Mouse (Mus musculus): ENCODE data around the gene Sidt2. TPM values are rescaled to one million over a fixed set of nuclear protein-coding genes. Genes with fewer than 3 reads are reported as not detected.

The Sidt2 gene
- polyA plus RNA-seq, 1 experiment = 122 TPM

GRCm38 (mm10) chr9:45952890-45953289, 2.2 kb downstream of the Sidt2 start:
- TF ChIP-seq CTCF (IDR thresholded peaks at IDR 0.05; ENCODE audit: low read depth, low read length) = no peak
- no peak for TF ChIP-seq POLR2A (IDR thresholded peaks at IDR 0.05; ENCODE audit: borderline replicate concordance, low read depth, low read length)
- no peak overlapping the region for H3K27ac ChIP-seq (ENCODE audit: insufficient read depth, low read depth, low read length)
- peaks cover 11% of the 10 kb centered on the region for H3K4me1 ChIP-seq (ENCODE audit: control insufficient read depth, insufficient read depth, low read length)
- peak overlapping the region; percentile 66 for H3K4me3 ChIP-seq (ENCODE audit: insufficient read depth, low read length)

- no peak overlapping the region for H3K27ac ChIP-seq (ENCODE audit: insufficient read depth, low read depth, low read length)
- H3K4me3 ChIP-seq (ENCODE audit: insufficient read depth, low read length) = no peak overlapping the region
- TF ChIP-seq POLR2A (IDR thresholded peaks at IDR 0.05; ENCODE audit: borderline replicate concordance, low read depth, low read length) = no peak
- TF ChIP-seq CTCF (IDR thresholded peaks at IDR 0.05; ENCODE audit: low read depth, low read length) = no peak
- peaks cover 11% of the 10 kb centered on the region for H3K4me1 ChIP-seq (ENCODE audit: control insufficient read depth, insufficient read depth, low read length)
These were observed 3.0 kb downstream of the Sidt2 start for GRCm38 (mm10) chr9:45952057-45952456.

DNA sequence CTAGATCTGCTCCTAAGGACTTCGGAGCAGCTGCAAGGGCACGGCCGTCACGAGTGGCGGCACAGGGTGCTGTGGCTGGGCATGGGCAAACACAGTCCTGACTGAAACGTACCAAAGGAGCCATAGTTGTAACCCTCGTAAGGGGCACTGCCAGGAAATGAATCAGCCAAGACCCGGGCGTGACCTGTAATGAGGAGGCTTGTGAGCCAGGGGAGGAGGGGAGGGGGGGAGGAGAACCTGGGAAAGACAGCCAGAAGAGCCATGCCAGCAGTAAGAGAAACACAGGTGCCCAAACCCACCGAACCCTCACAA, 8.2 kb downstream of the Sidt2 start:
- Histone ChIP-seq H3K27ac (ENCODE audit: insufficient read depth, low read depth, low read length) (no peak overlapping the region), H3K4me1 (ENCODE audit: control insufficient read depth, insufficient read depth, low read length) (peaks cover 14% of the 10 kb centered on the region), H3K4me3 (ENCODE audit: insufficient read depth, low read length) (no peak overlapping the region)
- TF ChIP-seq CTCF (IDR thresholded peaks at IDR 0.05; ENCODE audit: low read depth, low read length) (no peak), POLR2A (IDR thresholded peaks at IDR 0.05; ENCODE audit: borderline replicate concordance, low read depth, low read length) (no peak)

GRCm38 (mm10) chr9:45946182-45946871, 8.7 kb downstream of the Sidt2 start:
- H3K4me1 ChIP-seq (ENCODE audit: control insufficient read depth, insufficient read depth, low read length) = peaks cover 14% of the 10 kb centered on the region
- TF ChIP-seq CTCF (IDR thresholded peaks at IDR 0.05; ENCODE audit: low read depth, low read length) (no peak), POLR2A (IDR thresholded peaks at IDR 0.05; ENCODE audit: borderline replicate concordance, low read depth, low read length) (no peak)
- no peak overlapping the region for H3K4me3 ChIP-seq (ENCODE audit: insufficient read depth, low read length)
- H3K27ac ChIP-seq (ENCODE audit: insufficient read depth, low read depth, low read length) = no peak overlapping the region

GRCm38 (mm10) chr9:45945721-45946120, 9.3 kb downstream of the Sidt2 start:
- no peak overlapping the region for H3K4me3 ChIP-seq (ENCODE audit: insufficient read depth, low read length)
- no peak overlapping the region for H3K27ac ChIP-seq (ENCODE audit: insufficient read depth, low read depth, low read length)
- H3K4me1 ChIP-seq (ENCODE audit: control insufficient read depth, insufficient read depth, low read length) = peaks cover 14% of the 10 kb centered on the region
- no peak for TF ChIP-seq POLR2A (IDR thresholded peaks at IDR 0.05; ENCODE audit: borderline replicate concordance, low read depth, low read length)
- no peak for TF ChIP-seq CTCF (IDR thresholded peaks at IDR 0.05; ENCODE audit: low read depth, low read length)

DNA sequence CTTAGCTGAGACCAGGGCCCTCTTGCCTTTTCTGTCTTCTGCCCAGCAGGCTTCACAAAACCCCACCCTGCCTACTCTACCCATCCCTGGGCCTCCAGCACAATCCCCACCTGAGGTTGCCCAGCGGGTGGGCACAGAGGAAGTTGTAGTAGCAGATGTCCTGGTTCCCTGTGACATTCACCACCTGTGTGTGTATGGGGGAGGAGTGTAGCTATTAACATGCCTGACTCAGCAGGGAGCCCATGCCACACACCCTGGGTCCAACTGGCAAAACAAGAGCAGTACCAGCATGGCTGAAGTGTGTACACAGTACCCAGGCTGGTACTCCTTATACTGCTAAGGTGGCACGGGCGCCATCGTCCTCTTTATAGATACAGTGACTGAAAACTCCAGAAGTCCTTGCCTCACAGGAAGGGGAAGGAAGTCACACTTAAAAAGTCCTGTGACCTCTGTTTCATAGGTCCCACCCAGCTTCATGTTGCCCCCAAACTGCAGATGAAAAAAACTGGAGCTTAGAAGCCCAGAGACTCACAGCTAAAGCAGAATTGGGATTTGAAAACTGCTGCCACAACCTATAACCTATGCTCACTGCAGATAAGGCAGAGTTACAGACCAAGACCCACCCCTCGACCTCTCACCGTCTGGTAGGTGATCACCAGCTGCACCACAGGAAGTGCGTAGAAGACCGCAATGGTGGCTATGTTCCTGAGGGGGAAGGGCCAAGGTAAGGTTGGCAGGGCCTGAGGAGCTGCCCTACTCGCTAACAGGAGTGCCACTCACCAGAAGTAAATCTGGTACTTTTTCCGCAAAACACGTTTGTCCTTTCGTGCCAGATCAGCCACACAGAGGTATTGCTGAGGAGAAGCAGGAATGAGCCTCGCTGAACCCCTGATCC, 10.3 kb downstream of the Sidt2 start:
- Histone ChIP-seq H3K4me3 (ENCODE audit: insufficient read depth, low read length) (no peak overlapping the region), H3K27ac (ENCODE audit: insufficient read depth, low read depth, low read length) (no peak overlapping the region), H3K4me1 (ENCODE audit: control insufficient read depth, insufficient read depth, low read length) (peaks cover 14% of the 10 kb centered on the region)
- TF ChIP-seq POLR2A (IDR thresholded peaks at IDR 0.05; ENCODE audit: borderline replicate concordance, low read depth, low read length) (no peak), CTCF (IDR thresholded peaks at IDR 0.05; ENCODE audit: low read depth, low read length) (no peak)

DNA sequence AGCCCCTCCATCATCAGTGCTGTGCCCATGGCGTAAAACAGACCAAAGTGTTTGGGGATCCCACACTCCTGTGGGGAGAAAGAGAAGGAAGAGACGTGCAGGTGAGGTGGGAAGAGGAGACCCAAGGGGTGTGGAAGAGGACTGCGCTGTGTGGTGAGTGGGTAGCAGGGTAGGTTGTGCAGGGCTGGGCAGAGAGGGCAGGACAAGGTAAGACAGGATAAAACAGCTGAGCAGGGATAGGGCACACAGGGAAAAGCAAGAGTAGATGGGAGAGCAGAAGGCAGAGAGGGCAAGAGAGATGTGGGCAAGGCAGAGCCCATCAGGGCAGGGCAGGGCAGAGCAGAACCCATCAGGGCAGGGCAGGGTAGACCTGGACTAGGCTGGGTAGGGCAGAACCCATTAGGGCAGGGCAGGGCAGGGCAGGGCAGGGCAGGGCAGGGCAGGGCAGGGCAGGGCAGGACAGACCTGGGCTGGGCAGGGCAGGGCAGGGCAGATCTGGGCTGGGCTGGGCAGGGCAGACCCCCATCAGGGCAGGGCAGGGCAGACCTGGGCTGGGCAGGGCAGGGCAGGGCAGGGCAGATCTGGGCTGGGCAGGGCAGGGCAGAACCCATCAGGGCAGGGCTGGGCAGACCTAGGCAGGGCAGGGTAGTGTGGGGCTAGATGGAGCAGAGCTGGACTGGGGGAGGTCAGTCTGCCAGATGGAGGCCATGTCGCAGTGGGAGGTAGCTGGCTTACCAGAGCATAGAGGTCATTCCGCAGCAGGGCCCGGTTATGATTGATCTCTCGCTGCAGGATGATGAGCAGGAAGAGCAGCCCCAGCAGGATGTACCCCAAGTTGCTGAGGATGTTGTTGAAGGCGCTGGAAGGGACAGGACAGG, 11.2 kb downstream of the Sidt2 start:
- Histone ChIP-seq H3K27ac (ENCODE audit: insufficient read depth, low read depth, low read length) (no peak overlapping the region), H3K4me3 (ENCODE audit: insufficient read depth, low read length) (no peak overlapping the region), H3K4me1 (ENCODE audit: control insufficient read depth, insufficient read depth, low read length) (peaks cover 14% of the 10 kb centered on the region)
- TF ChIP-seq CTCF (IDR thresholded peaks at IDR 0.05; ENCODE audit: low read depth, low read length) = no peak
- TF ChIP-seq POLR2A (IDR thresholded peaks at IDR 0.05; ENCODE audit: borderline replicate concordance, low read depth, low read length) = no peak

GRCm38 (mm10) chr9:45942916-45943315, 12.1 kb downstream of the Sidt2 start:
- no peak overlapping the region for H3K4me3 ChIP-seq (ENCODE audit: insufficient read depth, low read length)
- TF ChIP-seq POLR2A (IDR thresholded peaks at IDR 0.05; ENCODE audit: borderline replicate concordance, low read depth, low read length) = no peak
- TF ChIP-seq CTCF (IDR thresholded peaks at IDR 0.05; ENCODE audit: low read depth, low read length) = no peak
- H3K4me1 ChIP-seq (ENCODE audit: control insufficient read depth, insufficient read depth, low read length) = peaks cover 14% of the 10 kb centered on the region
- H3K27ac ChIP-seq (ENCODE audit: insufficient read depth, low read depth, low read length) = no peak overlapping the region

DNA sequence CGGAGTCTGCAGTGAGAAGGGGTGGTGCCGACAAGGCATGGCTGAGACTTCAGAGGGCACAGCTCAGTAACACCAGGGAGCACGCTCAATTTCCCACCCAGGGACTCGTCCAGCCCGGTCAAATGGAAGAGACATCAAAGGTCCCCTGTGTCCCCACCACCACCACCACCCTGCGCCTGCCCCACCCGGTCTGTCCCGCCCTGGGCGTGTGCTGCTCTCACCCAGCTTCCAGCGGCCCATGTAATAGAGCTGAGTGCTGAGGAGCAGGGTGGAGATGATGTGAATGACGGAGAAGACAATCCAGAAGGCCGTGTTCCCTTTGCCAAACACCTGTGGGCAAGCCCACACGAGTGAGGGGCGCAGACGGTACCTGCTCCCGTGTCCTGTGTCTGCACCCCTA, 12.6 kb downstream of the Sidt2 start:
- Histone ChIP-seq H3K4me3 (ENCODE audit: insufficient read depth, low read length) (no peak overlapping the region), H3K4me1 (ENCODE audit: control insufficient read depth, insufficient read depth, low read length) (peaks cover 14% of the 10 kb centered on the region), H3K27ac (ENCODE audit: insufficient read depth, low read depth, low read length) (no peak overlapping the region)
- TF ChIP-seq CTCF (IDR thresholded peaks at IDR 0.05; ENCODE audit: low read depth, low read length) = no peak
- TF ChIP-seq POLR2A (IDR thresholded peaks at IDR 0.05; ENCODE audit: borderline replicate concordance, low read depth, low read length) = no peak

Data from bone marrow macrophage, adult 2 months (primary cell).